Mouse (Mus musculus): ENCODE data around the gene Rnase4.

- TF ChIP-seq CTCF (IDR thresholded peaks at IDR 0.05; ENCODE audit: borderline replicate concordance, insufficient read depth, low read length): no peak
- no peak for TF ChIP-seq POLR2A (IDR thresholded peaks at IDR 0.05; ENCODE audit: low read depth, low read length)
Measured at GRCm38 (mm10) chr14:51088970-51089673, 1.8 kb upstream of the Rnase4 start.
